Mouse (Mus musculus) adrenal gland, adult 2 months (tissue): ENCODE measurements around the gene Gm14137. TPM values are rescaled to one million over a fixed set of nuclear protein-coding genes. Genes with fewer than 3 reads are reported as not detected.

ENCODE experiments used
- polyA plus RNA-seq: library from polyadenylated mRNA; depleted of rRNA; stranded (reverse); fragments of >200 nt; gene quantifications from 2 replicates; pipeline ENCODE4 v1.2.3, GENCODE M21; 2012; rRNA removed
- total RNA-seq, 2 experiments: library from RNA; stranded (reverse); gene quantifications; 2 replicates each; pipeline ENCODE4 v1.2.3; 2021

Gene Gm14137
- total and polyA plus RNA-seq, 3 experiments: 0.09 to 0.28 (median 0.17) TPM

Other genes starting within 250 kb of the Gm14137 start
- gene Chst14, start 248.0 kb upstream of the Gm14137 start, total RNA-seq: 10 to 100 TPM in 1 of 2 experiments, 1 to 10 TPM in 1; 7.8 to 15.7 TPM
- 21.6 and 22.0 TPM in 2 replicates for gene Chst14, start 248.0 kb upstream of the Gm14137 start, polyA plus RNA-seq
- 10 to 100 TPM; 13.1 to 21.5 TPM for gene Ccdc32, start 145.1 kb upstream of the Gm14137 start, total RNA-seq
- 3.3 and 3.8 TPM in 2 replicates for gene Ccdc32, start 145.1 kb upstream of the Gm14137 start, polyA plus RNA-seq
- gene Rpusd2, start 139.7 kb upstream of the Gm14137 start, total RNA-seq: 1 to 10 TPM; 4.1 to 5.5 TPM
- gene Rpusd2, start 139.7 kb upstream of the Gm14137 start, polyA plus RNA-seq: 3.2 and 3.5 TPM in 2 replicates
- gene Knl1, start 127.4 kb upstream of the Gm14137 start, total RNA-seq: 1 to 10 TPM in 1 of 2 experiments, under 1 TPM in 1; 0.59 to 1.4 TPM
- gene Knl1, start 127.4 kb upstream of the Gm14137 start, polyA plus RNA-seq: 0.06 and 0.08 TPM in 2 replicates
- gene Rad51, start 61.7 kb upstream of the Gm14137 start, total RNA-seq: 1 to 10 TPM in 1 of 2 experiments, under 1 TPM in 1; 0.76 to 1.3 TPM
- gene Rad51, start 61.7 kb upstream of the Gm14137 start, polyA plus RNA-seq: 0.46 and 0.79 TPM in 2 replicates
- gene Rmdn3, start 17.5 kb upstream of the Gm14137 start, total RNA-seq: 10 to 100 TPM; 59.2 to 72.7 TPM
- gene Rmdn3, start 17.5 kb upstream of the Gm14137 start, polyA plus RNA-seq: 26.6 and 28.5 TPM in 2 replicates
- 10 to 100 TPM; 20.2 to 22.5 TPM for gene Gchfr, start 6.7 kb upstream of the Gm14137 start, total RNA-seq
- gene Gchfr, start 6.7 kb upstream of the Gm14137 start, polyA plus RNA-seq: 34.4 and 38.1 TPM in 2 replicates
- gene Zfyve19, start 34.1 kb downstream of the Gm14137 start, total RNA-seq: 10 to 100 TPM; 29.5 to 36.1 TPM
- 30.4 and 33.4 TPM in 2 replicates for gene Zfyve19, start 34.1 kb downstream of the Gm14137 start, polyA plus RNA-seq
- gene Dnajc17, start 34.3 kb downstream of the Gm14137 start, total RNA-seq: 10 to 100 TPM; 12.3 to 21.0 TPM
- 3.6 and 3.7 TPM in 2 replicates for gene Dnajc17, start 34.3 kb downstream of the Gm14137 start, polyA plus RNA-seq
- not detected for gene Ppp1r14d, start 55.4 kb downstream of the Gm14137 start, total RNA-seq
- gene Ppp1r14d, start 55.4 kb downstream of the Gm14137 start, polyA plus RNA-seq: not detected in 2 replicates
- gene Spint1, start 62.9 kb downstream of the Gm14137 start, total RNA-seq: 1 to 10 TPM; 1.8 to 3.4 TPM
- gene Spint1, start 62.9 kb downstream of the Gm14137 start, polyA plus RNA-seq: 1.9 and 2.9 TPM in 2 replicates
- gene Rhov, start 96.8 kb downstream of the Gm14137 start, total RNA-seq: 1 to 10 TPM in 1 of 2 experiments, under 1 TPM in 1; 0.23 to 2.2 TPM
- gene Rhov, start 96.8 kb downstream of the Gm14137 start, polyA plus RNA-seq: 0.34 and 0.91 TPM in 2 replicates
- 10 to 100 TPM; 21.2 to 22.0 TPM for gene Vps18, start 114.2 kb downstream of the Gm14137 start, total RNA-seq
- gene Vps18, start 114.2 kb downstream of the Gm14137 start, polyA plus RNA-seq: 27.6 and 30.1 TPM in 2 replicates
- gene Dll4, start 151.3 kb downstream of the Gm14137 start, total RNA-seq: 1 to 10 TPM; 5.8 to 9.8 TPM
- gene Dll4, start 151.3 kb downstream of the Gm14137 start, polyA plus RNA-seq: 14.9 and 16.0 TPM in 2 replicates
- 10 to 100 TPM in 1 of 2 experiments, 1 to 10 TPM in 1; 3.1 to 28.4 TPM for gene Chac1, start 176.7 kb downstream of the Gm14137 start, total RNA-seq
- 12.8 and 21.4 TPM in 2 replicates for gene Chac1, start 176.7 kb downstream of the Gm14137 start, polyA plus RNA-seq